Mouse (Mus musculus): Measurements from ENCODE around the gene Hist1h2af.
"Not testable (repeated sequence)": the region's sequence is repeated elsewhere in the genome, so short reads cannot be mapped to it uniquely, and the experiment has no call there.

Gene Hist1h2af

GRCm38 (mm10) chr13:23535137-23536075, 1.7 kb downstream of the Hist1h2af start, which contains the start of gene Hist1h3g:
Gene Hist1h3g (plus strand): TSS chr13:23535422.
- peak; percentile 96 for DNase-seq (ENCODE audit: low read depth)

- DNase-seq (ENCODE audit: low read depth), result no peak
These were observed 2.5 kb downstream of the Hist1h2af start for GRCm38 (mm10) chr13:23536076-23536822.

GRCm38 (mm10) chr13:23537006-23537710, 3.5 kb downstream of the Hist1h2af start:
- DNase-seq (ENCODE audit: low read depth), result no peak

GRCm38 (mm10) chr13:23538249-23538648, 4.5 kb downstream of the Hist1h2af start:
- DNase-seq (ENCODE audit: low read depth), result no peak

DNA sequence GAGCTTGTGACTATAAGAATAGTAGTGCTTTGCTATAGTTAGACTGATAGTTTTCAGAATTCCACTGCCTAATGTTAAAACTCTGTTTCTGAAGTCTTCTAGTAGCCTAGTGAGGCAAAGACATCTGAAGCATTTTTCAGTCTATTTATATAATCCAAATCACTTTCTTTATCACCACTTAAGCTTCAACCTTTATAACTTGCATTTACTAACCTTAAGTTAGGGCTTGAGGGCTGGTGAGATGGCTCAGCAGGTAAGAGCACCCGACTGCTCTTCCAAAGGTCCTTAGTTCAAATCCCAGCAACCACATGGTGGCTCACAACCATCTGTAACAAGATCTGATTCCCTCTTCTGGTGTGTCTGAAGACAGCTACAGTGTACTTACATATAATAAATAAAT, 6.1 kb downstream of the Hist1h2af start:
- DNase-seq (ENCODE audit: low read depth), result not testable (repeated sequence)

DNA sequence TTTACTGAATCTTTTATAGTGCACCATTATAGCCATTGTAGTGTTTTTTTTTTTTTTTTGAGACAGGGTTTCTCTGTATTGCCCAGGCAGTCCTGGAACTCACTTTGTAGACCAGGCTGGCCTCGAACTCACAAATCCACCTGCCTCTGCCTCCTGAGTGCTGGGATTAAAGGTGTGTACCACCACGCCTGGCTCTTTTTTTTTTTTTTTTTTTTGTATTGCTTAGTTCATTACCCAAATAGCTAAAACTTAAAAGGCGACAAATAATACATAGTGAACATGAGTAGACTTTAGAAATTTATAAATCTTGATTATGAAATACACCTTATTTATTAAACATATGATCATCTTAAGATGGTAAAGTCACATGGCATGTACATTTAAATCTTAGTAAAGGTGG, 7.8 kb downstream of the Hist1h2af start:
- DNase-seq (ENCODE audit: low read depth), result no peak

DNA sequence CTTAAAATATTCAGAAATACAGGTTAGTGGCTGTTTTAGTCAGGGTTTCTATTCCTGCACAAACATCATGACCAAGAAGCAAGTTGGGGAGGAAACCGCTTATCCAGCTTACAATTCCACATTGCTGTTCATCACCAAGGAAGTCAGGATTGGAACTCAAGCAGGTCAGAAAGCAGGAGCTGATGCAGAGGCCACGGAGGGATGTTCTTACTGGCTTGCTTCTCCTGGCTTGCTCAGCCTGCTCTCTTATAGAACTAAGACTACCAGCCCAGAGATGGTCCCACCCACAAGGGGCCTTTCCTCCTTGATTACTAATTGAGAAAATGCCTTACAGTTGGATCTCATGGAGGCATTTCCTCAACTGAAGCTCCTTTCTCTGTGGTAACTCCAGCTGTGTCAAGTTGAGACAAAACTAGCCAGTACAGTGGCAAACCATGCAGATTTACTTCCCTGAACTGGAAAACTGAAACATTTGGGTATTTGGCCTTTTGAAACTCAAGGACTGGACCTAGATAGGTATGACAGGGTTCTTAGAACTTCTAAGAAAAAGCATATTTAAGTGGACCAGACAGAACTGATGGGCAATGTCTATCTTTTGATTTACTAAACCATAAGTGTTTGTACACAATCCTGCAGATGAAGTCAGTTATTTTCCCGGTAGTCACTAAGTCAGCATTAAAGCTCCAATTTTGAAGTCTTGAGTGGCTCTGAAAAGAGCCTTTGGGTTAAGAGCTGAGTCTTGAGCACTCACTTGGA, 8.7 kb downstream of the Hist1h2af start:
- peak; percentile 62 for DNase-seq (ENCODE audit: low read depth)

GRCm38 (mm10) chr13:23542999-23543607, 9.4 kb downstream of the Hist1h2af start, which contains the start of gene Hist1h2bh:
Gene Hist1h2bh (minus strand): TSS chr13:23543392.
- peak; percentile 96 for DNase-seq (ENCODE audit: low read depth)

DNA sequence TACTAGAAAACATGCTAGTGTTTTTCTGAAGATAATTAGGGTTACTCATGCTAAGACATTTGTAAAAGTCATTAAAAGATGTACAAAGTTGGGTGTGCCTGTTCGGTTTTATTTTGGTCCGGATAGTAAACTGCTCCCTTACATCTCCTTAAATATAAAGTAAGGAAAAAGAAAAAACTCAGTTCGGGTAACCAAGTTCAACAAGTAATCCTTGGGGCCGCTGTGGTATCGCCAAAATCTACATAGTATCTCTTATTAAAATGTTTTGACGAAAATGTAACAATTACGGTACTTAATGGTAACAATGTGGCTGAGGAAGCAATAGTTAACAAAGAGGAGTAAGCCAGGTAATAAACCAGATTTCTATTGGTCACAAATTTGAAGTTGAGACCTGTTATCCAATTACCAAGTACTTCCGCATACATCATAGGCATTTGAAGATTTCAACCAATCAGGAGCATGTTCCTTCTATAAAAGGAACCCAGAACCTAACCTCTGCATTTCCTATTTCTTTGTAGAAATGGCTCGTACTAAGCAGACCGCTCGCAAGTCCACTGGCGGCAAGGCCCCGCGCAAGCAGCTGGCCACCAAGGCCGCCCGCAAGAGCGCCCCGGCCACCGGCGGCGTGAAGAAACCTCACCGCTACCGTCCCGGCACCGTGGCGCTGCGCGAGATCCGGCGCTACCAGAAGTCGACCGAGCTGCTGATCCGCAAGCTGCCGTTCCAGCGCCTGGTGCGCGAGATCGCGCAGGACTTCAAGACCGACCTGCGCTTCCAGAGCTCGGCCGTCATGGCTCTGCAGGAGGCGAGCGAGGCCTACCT, 10.5 kb downstream of the Hist1h2af start, which contains the start of gene Hist1h3f:
Hist1h3f (plus strand) TSS at position 88 of the 822 bp plus-strand sequence.
- peak; percentile 97 for DNase-seq (ENCODE audit: low read depth)

DNA sequence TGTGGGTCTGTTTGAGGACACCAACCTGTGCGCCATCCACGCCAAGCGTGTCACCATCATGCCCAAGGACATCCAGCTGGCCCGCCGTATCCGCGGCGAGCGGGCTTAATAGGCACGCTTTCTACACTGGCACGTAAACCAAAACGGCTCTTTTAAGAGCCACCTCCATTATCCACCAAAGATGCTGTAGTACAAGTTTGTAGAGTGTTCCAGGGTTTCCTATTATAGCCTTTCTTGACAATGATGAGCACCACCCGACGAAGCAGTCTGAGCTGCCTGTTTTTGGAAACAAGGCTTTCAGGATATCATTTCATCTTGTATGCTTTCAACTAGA, 11.0 kb downstream of the Hist1h2af start:
- peak; percentile 57 for DNase-seq (ENCODE audit: low read depth)

DNA sequence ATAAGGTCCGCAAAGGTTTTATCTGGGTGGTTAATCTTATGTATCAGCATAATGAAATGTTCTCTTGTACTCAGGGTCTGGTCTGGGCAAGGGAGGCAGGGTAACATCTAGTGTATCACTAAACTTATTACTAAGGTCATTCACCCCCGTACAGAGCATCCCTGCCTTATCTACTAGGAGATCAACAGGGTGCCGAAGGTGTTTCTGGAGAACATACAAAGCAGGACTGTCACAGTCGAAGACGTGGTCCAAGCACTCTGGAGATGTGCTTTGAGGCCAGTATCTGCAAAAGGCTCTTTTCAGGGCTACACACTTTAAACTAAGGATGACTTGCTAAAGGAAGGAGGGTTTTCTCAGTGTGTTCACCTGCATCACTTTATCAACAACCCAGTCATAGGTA, 13.0 kb downstream of the Hist1h2af start:
- DNase-seq (ENCODE audit: low read depth), result no peak

- DNase-seq (ENCODE audit: low read depth), result no peak
These were observed 17.0 kb downstream of the Hist1h2af start for GRCm38 (mm10) chr13:23550761-23551145.

DNA sequence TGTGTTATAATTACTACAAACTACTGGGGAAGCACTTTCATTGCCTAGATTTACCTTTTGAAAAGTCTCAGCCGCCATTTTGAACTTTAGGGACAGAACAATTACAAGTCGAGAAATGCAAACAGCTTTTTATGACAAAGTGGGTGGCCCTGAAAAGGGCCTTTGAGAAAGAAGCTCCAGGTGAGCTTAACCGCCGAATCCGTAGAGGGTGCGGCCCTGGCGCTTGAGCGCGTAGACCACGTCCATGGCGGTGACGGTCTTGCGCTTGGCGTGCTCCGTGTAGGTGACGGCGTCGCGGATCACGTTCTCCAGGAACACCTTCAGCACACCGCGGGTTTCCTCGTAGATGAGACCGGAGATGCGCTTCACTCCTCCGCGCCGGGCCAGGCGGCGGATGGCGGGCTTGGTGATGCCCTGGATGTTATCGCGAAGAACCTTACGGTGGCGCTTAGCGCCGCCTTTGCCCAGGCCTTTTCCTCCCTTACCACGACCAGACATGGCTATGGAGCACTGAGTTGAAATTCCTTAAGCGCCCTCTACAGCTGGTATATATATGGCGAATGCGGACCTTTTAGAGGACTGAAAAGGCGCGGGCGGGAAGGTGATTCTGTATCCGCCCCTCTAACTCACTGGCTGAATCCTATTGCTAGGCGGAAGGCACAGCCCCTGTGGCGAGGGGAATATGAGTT, 17.6 kb downstream of the Hist1h2af start, which contains the start of gene Hist1h4f:
Hist1h4f (minus strand) TSS at position 503 of the 689 bp plus-strand sequence.
- peak; percentile 93 for DNase-seq (ENCODE audit: low read depth)

GRCm38 (mm10) chr13:23551931-23552914, 18.5 kb downstream of the Hist1h2af start:
- DNase-seq (ENCODE audit: low read depth), result peak; percentile 41

DNA sequence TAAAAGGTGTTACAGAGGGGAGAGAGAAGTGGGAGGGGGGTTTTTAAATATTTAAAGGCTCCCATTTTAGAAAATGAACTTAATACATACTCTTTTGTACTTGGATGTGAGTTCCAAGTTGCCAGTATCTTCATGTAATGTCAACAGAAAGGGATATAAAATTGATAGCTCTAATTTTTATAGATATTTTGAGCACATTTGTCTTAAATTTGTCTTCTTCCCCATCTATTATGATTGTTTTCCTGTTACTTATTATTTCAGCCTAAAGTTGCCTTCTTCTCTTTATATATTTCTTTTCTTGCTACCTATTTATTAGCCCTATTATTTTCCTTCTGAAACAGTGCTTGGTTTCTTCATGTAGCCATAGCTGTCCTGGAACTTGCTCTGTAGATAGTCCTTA, 19.3 kb downstream of the Hist1h2af start, which contains the start of gene Hist1h1d:
Hist1h1d (plus strand) TSS at position 301 of the 400 bp plus-strand sequence.
- no peak for DNase-seq (ENCODE audit: low read depth)

DNA sequence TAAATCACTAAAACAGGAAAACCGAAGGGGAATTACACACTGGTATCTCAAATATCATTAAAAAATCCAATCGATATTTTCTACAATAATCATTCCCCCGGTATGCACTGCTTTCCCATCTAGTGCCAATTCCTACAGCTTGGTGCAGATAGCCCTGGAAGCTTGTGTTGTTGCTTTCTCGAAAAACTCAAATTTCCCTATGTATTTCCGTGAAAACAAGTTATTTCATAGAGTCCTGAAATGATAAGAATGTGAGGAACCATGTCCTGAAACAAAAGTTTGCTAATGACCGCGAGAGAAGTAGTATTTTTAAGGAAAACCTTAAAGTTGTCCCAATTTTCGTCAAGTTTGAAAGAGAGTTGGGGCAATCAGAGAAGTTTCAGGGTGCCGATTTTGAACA, 20.7 kb downstream of the Hist1h2af start:
- no peak for DNase-seq (ENCODE audit: low read depth)

- DNase-seq (ENCODE audit: low read depth), result peak; percentile 88
These were observed 21.5 kb downstream of the Hist1h2af start for GRCm38 (mm10) chr13:23554925-23555838.
